Mouse (Mus musculus) right cerebral cortex, postnatal 36 days (tissue): Measurements from ENCODE around the gene Ninl.
"Not testable (repeated sequence)": the region's sequence is repeated elsewhere in the genome, so short reads cannot be mapped to it uniquely, and the experiment has no call there.

Source experiments
- DNase-seq, 2 experiments: peaks; one replicate each; pipeline ENCODE4 v3.0.0; 2022; ENCODE audit warnings: low spot score in 2 of 2, mixed read lengths in 1 of 2

Gene Ninl

GRCm38 (mm10) chr2:150950056-150950455 lies 89.1 kb downstream of the Ninl start:
- no peak for DNase-seq

- no peak for DNase-seq
Measured at GRCm38 (mm10) chr2:150949652-150950051, 89.5 kb downstream of the Ninl start.

GRCm38 (mm10) chr2:150948786-150949185 lies 90.4 kb downstream of the Ninl start:
- DNase-seq, result no peak

- not testable (repeated sequence) for DNase-seq
Measured at GRCm38 (mm10) chr2:150947880-150948611, 91.1 kb downstream of the Ninl start.

GRCm38 (mm10) chr2:150947341-150947740 lies 91.8 kb downstream of the Ninl start:
- DNase-seq, result not testable (repeated sequence)

GRCm38 (mm10) chr2:150944017-150944416 lies 95.2 kb downstream of the Ninl start:
- DNase-seq, result no peak

GRCm38 (mm10) chr2:150934659-150935058 lies 104.5 kb downstream of the Ninl start:
- no peak for DNase-seq

- no peak for DNase-seq
Measured at GRCm38 (mm10) chr2:150933482-150933881, 105.7 kb downstream of the Ninl start.

- no peak for DNase-seq
Measured at GRCm38 (mm10) chr2:150930806-150931205, 108.4 kb downstream of the Ninl start.

GRCm38 (mm10) chr2:150929156-150929555 lies 110.0 kb downstream of the Ninl start:
- no peak for DNase-seq

- no peak for DNase-seq
Measured at GRCm38 (mm10) chr2:150927038-150927720, 112.0 kb downstream of the Ninl start.

GRCm38 (mm10) chr2:150923505-150923904 lies 115.7 kb downstream of the Ninl start:
- no peak for DNase-seq

GRCm38 (mm10) chr2:150923026-150923425 lies 116.2 kb downstream of the Ninl start:
- no peak for DNase-seq

GRCm38 (mm10) chr2:150922165-150922564 lies 117.0 kb downstream of the Ninl start:
- DNase-seq, result no peak

- no peak for DNase-seq
Measured at GRCm38 (mm10) chr2:150921697-150922096, 117.5 kb downstream of the Ninl start.

- DNase-seq, result no peak
Measured at GRCm38 (mm10) chr2:150920543-150920942, 118.6 kb downstream of the Ninl start.

GRCm38 (mm10) chr2:150918720-150919119 lies 120.5 kb downstream of the Ninl start:
- DNase-seq, result no peak

GRCm38 (mm10) chr2:150915786-150916185 lies 123.4 kb downstream of the Ninl start:
- DNase-seq, result no peak

GRCm38 (mm10) chr2:150914781-150915515 lies 124.2 kb downstream of the Ninl start:
- DNase-seq, result no peak

GRCm38 (mm10) chr2:150910295-150910881 lies 128.8 kb downstream of the Ninl start:
- no peak for DNase-seq

- peak; percentile 82 to 85 for DNase-seq
Measured at GRCm38 (mm10) chr2:150909429-150910039, 129.6 kb downstream of the Ninl start.

- DNase-seq, result not testable (repeated sequence)
Measured at GRCm38 (mm10) chr2:150908881-150909280, 130.3 kb downstream of the Ninl start.
